Mouse (Mus musculus) left cerebral cortex, postnatal 14 days (tissue): ENCODE results near the gene Fcgr2b. TPM values are rescaled to one million over a fixed set of nuclear protein-coding genes. Genes with fewer than 3 reads are reported as not detected.
A peak's percentile ranks its signal among the peaks of the same experiment; 100 is the strongest.

Experiments used
- DNase-seq, 2 experiments: peaks; one replicate each; pipeline ENCODE4 v3.0.0; 2021 to 2022; ENCODE audit warnings: low spot score in 2 of 2, mixed read lengths in 1 of 2
- intact Hi-C: fragments of 180-260 bp; cut with DNase I; formaldehyde crosslinking; loops from one replicate; pipeline ENCODE4 v1.15.1; 2025
- long read RNA-seq, 2 experiments: library from polyadenylated mRNA; stranded (forward); transcript quantifications; one replicate each; pipeline ENCODE4 v2.0.0; 2021
- total RNA-seq, 2 experiments: library from RNA; stranded (reverse); gene quantifications; 2 replicates each; pipeline ENCODE4 v1.2.3; 2021

Gene Fcgr2b
- 1 to 10 TPM; 4.6 to 5.2 TPM for total RNA-seq
- long read RNA-seq, experiment 1, partial matches to known transcripts: 0 of 2 reads
- long read RNA-seq, experiment 1, other reads (novel, unspliced or antisense): 0 of 2 reads
- long read RNA-seq, experiment 2, partial matches to known transcripts: 0 of 1 reads
- long read RNA-seq, experiment 2, other reads (novel, unspliced or antisense): 0 of 1 reads

- intact Hi-C loops: no loop called here
- no peak for DNase-seq
Measured at GRCm38 (mm10) chr1:170976447-170976846, at the start of gene Fcgr2b. Gene Fcgr2b (minus strand): TSS chr1:170976547.

- intact Hi-C loops: no loop called here
- DNase-seq: peak in 1 of 2 experiments; percentile 30
Measured at GRCm38 (mm10) chr1:171019311-171019950, 43.1 kb upstream of the Fcgr2b start.

- intact Hi-C loops: no loop called here
- no peak for DNase-seq
Measured at GRCm38 (mm10) chr1:171018737-171019136, 42.4 kb upstream of the Fcgr2b start, which contains the start of gene Fcgr4. Gene Fcgr4 (plus strand): TSS chr1:171018920.

GRCm38 (mm10) chr1:171017468-171018158, 41.3 kb upstream of the Fcgr2b start:
- intact Hi-C loops: no loop called here
- no peak for DNase-seq

GRCm38 (mm10) chr1:171016676-171017356, 40.5 kb upstream of the Fcgr2b start:
- no peak for DNase-seq
- intact Hi-C loops: no loop called here

GRCm38 (mm10) chr1:171011733-171012132, 35.4 kb upstream of the Fcgr2b start:
- intact Hi-C loops: no loop called here

GRCm38 (mm10) chr1:171006905-171007304, 30.6 kb upstream of the Fcgr2b start:
- intact Hi-C loops: no loop called here
- peak in 1 of 2 experiments; percentile 20 for DNase-seq

More at GRCm38 (mm10) chr1:171011733-171012132, 35.4 kb upstream of the Fcgr2b start:
- no peak for DNase-seq

GRCm38 (mm10) chr1:171006335-171006734, 30.0 kb upstream of the Fcgr2b start:
- intact Hi-C loops: no loop called here
- DNase-seq: no peak

- intact Hi-C loops: no loop called here
- DNase-seq: no peak
Measured at GRCm38 (mm10) chr1:171005586-171005985, 29.2 kb upstream of the Fcgr2b start.

- intact Hi-C loops: no loop called here
- DNase-seq: no peak
Measured at GRCm38 (mm10) chr1:171005081-171005480, 28.7 kb upstream of the Fcgr2b start.

- no peak for DNase-seq
- intact Hi-C loops: no loop called here
Measured at GRCm38 (mm10) chr1:170999811-171000210, 23.5 kb upstream of the Fcgr2b start.

GRCm38 (mm10) chr1:170997756-170998655, 21.7 kb upstream of the Fcgr2b start:
- peak; percentile 70 to 78 for DNase-seq
- intact Hi-C loops: no loop called here

GRCm38 (mm10) chr1:170996753-170997152, 20.4 kb upstream of the Fcgr2b start:
- intact Hi-C loops: no loop called here
- peak; percentile 64 to 72 for DNase-seq

- no peak for DNase-seq
- intact Hi-C loops: no loop called here
Measured at GRCm38 (mm10) chr1:170996034-170996433, 19.7 kb upstream of the Fcgr2b start.

- intact Hi-C loops: loop anchor here (1.0 kb wide), 1 partner anchor 91 kb away; no protein-coding TSS in a partner anchor
- DNase-seq: peak; percentile 54 to 55
Measured at GRCm38 (mm10) chr1:170992550-170992949, 16.2 kb upstream of the Fcgr2b start.

- intact Hi-C loops: no loop called here
- DNase-seq: no peak
Measured at GRCm38 (mm10) chr1:170989656-170990055, 13.3 kb upstream of the Fcgr2b start.

- no peak for DNase-seq
- intact Hi-C loops: loop anchor here (2.0 kb wide), 1 partner anchor 77 kb away; no protein-coding TSS in a partner anchor
Measured at GRCm38 (mm10) chr1:170985861-170986260, 9.5 kb upstream of the Fcgr2b start.

GRCm38 (mm10) chr1:170985092-170985491, 8.7 kb upstream of the Fcgr2b start:
- intact Hi-C loops: loop anchor here (2.0 kb wide), 1 partner anchor 76 kb away; no protein-coding TSS in a partner anchor
- no peak for DNase-seq

GRCm38 (mm10) chr1:170983066-170983465, 6.7 kb upstream of the Fcgr2b start:
- intact Hi-C loops: no loop called here
- DNase-seq: no peak
